Mouse (Mus musculus) ovary, postnatal 10 days (tissue): ENCODE results near the gene Elp5.
"Not testable (repeated sequence)": the region's sequence is repeated elsewhere in the genome, so short reads cannot be mapped to it uniquely, and the experiment has no call there.

Source experiments
- DNase-seq: peaks from one replicate; pipeline ENCODE4 v3.0.0; 2022; ENCODE audit warnings: low spot score

Elp5 gene

DNA sequence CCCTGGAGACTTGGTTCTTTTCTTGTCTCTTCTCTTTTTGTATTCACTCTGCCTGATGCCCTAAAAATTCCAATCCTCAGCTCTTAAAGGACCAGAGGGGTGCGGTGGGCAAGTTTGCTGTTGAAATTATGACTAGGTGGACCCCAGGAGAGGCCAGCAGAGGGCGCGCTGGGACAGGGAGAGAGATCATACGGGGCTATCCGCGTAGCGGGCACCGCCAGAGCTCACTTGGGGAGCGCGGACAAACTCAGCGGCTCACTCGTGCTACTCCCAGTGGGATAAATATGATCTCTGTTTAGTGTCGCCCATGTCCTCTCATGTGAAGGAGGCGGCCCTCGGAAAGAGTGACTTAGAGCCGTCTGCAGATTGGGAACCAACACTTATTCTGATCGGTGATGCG is 48.1 kb downstream of the Elp5 start:
- peak; percentile 89 for DNase-seq

GRCm38 (mm10) chr11:69933066-69933465 is 49.3 kb downstream of the Elp5 start:
- DNase-seq = no peak

DNA sequence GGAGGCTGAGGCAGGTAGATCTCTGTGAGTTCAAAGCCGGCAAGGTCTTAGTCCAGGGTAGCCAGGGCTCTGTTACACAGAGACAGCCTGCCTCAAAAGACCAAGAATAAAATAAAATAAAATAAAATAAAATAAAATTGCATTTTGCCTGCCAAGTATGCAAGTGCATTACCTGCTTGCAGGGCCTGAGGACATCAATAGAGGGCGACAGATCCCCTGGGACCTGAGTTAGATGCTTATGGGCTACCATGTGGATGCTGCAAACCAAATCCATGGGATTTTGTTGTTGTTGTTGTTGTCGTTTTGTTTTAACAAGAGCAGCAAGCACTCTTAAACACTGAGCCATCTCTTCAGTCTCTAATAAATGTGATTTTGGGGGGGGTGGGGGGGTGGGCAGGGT is 50.1 kb downstream of the Elp5 start:
- DNase-seq = no peak

DNA sequence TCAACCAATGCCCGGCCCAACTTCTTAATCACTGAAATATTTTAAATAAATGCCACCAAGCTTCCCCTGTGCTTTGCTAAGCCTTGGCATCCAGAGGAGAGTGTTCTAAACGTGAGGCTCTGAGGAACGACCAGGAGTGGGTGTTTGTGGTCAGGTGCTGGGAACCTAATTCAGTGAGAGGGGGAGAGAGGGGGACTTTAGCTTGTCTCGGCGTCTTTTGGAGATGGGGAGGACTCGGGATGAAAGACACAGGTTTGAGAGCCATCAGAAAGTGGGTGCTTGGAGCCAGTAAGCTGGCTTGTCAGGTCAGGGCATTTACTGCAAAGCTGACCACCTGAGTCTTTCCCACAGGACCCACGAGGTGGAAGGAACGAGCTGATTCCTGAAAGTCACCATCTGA is 50.5 kb downstream of the Elp5 start:
- no peak for DNase-seq

- no peak for DNase-seq
Measured at GRCm38 (mm10) chr11:69930967-69931537, 51.3 kb downstream of the Elp5 start.

DNA sequence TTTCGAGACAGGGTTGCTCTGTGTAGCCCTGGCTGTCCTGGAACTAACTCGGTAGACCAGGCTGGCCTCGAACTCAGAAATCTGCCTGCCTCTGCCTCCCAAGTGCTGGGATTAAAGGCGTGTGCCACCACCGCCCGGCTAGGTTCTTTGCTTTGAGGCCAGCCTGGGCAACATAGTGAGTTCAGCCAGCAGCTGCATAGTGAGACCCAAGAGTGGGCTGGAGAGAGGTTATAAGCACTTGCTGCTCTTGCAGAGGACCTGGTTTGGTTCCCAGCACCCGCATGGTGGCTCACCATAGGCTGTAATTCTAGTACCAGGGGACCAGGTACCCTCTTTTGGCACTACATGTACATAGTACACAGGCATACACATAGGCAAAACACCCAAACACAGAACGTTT is 52.1 kb downstream of the Elp5 start:
- DNase-seq = not testable (repeated sequence)

- no peak for DNase-seq
Measured at GRCm38 (mm10) chr11:69929712-69930111, 52.6 kb downstream of the Elp5 start.

DNA sequence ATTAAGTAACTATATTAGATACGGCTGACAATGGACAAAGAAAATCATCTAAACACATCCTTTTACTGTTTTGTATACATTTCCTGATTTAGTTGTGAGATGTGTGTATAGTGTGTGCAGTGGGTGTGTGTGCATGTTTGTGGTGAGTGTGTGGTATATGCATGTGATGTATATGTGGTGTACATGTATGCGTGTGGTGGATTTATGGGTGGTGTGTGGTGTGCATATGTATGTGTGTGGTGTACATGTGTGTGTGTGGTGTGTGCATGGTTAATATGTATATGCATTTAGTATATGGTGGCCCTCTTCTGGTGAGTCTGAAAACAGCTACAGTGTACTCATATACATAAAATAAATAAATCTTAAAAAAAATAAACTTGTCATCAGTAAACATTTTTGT is 54.8 kb downstream of the Elp5 start:
- DNase-seq = no peak

- DNase-seq = no peak
Measured at GRCm38 (mm10) chr11:69922796-69923195, 59.5 kb downstream of the Elp5 start.

DNA sequence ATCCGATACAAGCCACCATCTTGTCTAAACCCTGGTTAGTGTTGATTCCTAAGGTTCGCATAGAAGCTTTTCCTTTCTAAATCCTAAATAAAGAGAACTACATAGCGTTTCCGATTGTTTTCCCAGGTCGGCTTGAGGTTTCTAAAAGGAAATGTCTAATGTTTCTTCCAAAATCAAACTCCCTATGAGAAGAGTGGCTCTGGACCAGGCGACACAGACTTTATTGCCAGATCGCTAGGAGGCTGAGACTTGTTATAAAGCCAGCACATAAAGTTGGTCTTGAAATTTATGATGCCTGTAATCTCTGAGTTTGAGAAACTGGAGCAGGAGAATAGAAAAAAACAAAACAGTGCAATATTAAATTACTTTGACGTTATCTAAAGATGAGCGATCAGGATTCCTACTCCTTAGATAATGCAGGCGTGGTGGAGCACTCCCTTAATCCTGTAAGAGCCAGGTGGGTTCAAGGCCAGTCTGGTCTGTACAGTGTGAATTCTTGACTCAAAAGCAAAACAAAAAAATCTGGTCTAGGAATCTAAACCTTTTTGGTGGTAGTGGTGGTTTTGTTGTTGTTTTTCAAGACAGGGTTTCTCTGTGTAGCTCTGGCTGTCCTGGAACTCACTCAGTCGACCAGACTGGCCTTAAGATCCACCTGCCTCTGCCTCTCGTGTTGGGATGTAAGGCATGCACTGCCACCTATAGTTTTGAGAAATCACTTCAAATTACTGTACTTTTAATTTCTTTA is 60.1 kb downstream of the Elp5 start:
- no peak for DNase-seq

DNA sequence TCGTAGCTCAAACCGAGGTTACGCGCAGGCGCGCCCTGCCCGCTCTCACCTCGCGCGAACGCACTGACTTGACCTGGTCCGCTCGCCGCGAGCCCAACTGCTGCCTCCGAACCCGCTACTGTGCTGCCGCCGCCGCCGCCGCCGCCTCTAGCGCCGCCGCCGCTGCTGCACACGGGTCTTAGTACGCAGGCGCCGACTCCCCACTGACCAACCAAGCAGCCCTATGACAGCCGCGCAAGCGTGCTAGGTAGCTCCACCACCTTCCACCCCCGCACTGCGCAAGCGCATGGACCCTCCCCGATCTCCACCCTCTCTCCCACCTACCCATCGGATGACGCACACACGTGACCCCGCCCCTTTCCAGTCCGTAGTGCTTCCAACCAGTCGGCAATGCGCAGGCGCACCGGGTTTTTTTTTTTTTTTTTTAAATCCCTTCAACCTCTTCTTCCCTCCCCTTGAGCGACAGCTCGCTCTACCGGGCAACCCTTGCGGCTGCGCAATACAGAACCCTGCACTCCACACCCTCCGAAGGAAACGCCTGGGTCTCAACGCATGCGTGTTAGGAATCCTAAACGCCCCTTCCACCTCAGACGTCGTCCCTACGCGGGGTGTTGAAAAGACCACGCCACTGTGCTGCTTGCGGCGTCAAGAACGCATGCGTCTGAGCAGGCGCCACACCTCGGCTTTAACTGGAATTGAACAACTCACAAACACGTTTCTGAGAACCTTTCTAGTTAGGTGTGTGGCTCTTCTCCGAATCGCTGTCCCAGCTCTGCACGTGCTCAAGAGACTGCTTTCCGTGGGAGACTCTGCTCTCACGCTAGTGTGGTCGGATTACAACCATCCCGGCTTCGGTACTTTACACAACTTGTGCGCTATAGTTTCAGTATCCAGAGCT is 61.0 kb downstream of the Elp5 start, which contains the start of gene Eif5a:
Gene Eif5a, minus strand, starts transcription at position 845 of the 898 bp plus-strand sequence.
- DNase-seq = peak; percentile 100

DNA sequence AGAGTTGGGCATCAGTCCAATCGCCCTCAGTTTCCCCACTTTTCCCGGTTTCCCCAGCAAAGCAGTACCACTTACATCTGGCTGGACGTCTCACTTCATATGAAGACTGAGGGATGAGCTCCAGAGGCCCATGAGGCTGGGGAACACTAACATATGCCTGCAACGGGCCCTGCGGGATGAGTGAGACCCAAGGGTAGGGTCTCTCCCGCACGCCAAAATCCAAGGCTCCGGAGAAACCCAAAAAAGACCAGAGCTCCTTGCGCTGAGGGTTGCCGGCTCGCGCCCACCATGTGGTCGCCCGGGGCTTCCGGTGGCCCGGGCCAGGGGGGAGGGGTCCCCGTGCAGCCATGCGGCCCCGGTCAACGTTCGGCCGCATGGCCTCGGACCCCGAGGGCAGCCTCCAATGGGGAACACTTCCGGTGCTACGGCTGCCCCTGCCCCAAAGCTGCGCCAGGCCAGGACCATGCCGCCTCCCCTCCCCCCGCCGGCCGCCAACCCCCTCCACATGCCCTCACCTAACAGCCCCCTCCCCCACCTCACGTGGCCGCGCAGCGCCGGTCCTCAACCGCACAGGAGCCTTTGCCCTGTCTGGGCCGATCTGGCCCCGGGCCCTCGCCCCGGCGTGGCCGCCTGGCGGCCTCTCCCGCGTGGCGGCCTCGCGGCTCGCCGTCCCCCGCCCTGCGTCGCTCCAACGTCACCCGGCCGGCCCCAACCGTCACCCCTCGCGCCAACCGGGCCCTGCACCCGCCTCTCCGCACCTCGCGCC is 61.9 kb downstream of the Elp5 start:
- DNase-seq = no peak

GRCm38 (mm10) chr11:69919661-69920265 is 62.6 kb downstream of the Elp5 start:
- peak; percentile 44 for DNase-seq

DNA sequence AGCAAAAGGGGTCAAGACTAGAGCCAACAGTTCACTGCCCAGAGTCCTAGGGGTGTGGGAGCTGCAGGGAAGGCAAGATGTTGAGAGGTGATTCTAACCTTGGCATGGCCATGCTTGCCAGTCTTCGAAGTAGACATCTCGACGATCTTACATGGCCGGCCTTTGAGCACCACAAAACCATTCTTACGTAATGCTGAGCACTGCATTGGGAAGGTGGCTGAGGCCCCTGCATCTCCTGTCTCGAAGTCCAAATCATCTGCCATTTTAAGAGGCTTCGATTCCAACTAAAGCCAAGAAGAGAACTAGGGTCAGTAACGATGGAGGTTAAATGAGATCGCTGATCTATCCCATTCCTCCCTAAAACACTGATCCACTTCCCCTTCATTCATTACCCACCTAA is 63.3 kb downstream of the Elp5 start:
- DNase-seq = no peak
